In genomic region chr19:7617696-7618095, GRCm38 (mm10) we compare ENCODE assay signal across 8 mouse cellular contexts. TPM values are rescaled to one million over a fixed set of nuclear protein-coding genes. Genes with fewer than 3 reads are reported as not detected.
DNase-seq lines count a peak whose midpoint lies in the region; ATAC-seq and TF ChIP-seq lines count a peak whose summit lies in the region.

No protein-coding gene starts in this region.

- 0 out of 4 replicates have a peak, but pooled peaks of 1 of the 2 experiments have one; percentile 9 for TF ChIP-seq EP300 in MEL (IDR thresholded peaks at IDR 0.05; ENCODE audit: low read depth in 1 of 2, low read length in 2 of 2)

- DNase-seq in 3134 (ENCODE audit: extremely low read depth, insufficient read length, low spot score) (peak; percentile 20), MEL (ENCODE audit: low read depth, low spot score) (peak; percentile 84)
- peak; percentile 83 to 86 for DNase-seq in cerebellum, postnatal 14 days
- DNase-seq in gastrocnemius, postnatal 10 days: peak; percentile 70
- DNase-seq in kidney, adult 11 months: peak; percentile 45
- DNase-seq in limb, embryonic 11.5 days (ENCODE audit: low spot score): peak; percentile 82
- DNase-seq in neural tube, embryonic 11.5 days (ENCODE audit: low spot score): peak; percentile 73
- peak; percentile 19 to 30 for DNase-seq in thymus, postnatal 36 days

- ATAC-seq in limb, embryonic 11.5 days (ENCODE audit: insufficient number of reproducible peaks, low FRiP score, low TSS enrichment, low read depth): no peak
- no peak for ATAC-seq in neural tube, embryonic 11.5 days (ENCODE audit: insufficient read depth, low FRiP score, low TSS enrichment)

- H3K36me3 ChIP-seq in MEL (ENCODE audit: control insufficient read depth in 1 of 2, insufficient read depth in 2 of 2, low read length in 2 of 2): no peaks in the 10 kb centered on the region
- no peaks in the 10 kb centered on the region for H3K36me3 ChIP-seq in limb, embryonic 11.5 days (ENCODE audit: control insufficient read depth, insufficient read depth, low read length)
- H3K36me3 ChIP-seq in neural tube, embryonic 11.5 days (ENCODE audit: control insufficient read depth, insufficient read depth, low read length): no peaks in the 10 kb centered on the region

- H3K4me3 ChIP-seq in MEL (ENCODE audit: control insufficient read depth in 1 of 2, insufficient read depth in 1 of 2, low read depth in 2 of 2, low read length in 2 of 2): peak overlapping the region; percentile 44 to 61
- H3K4me3 ChIP-seq in limb, embryonic 11.5 days (ENCODE audit: low read depth, low read length): no peak overlapping the region
- no peak overlapping the region for H3K4me3 ChIP-seq in neural tube, embryonic 11.5 days (ENCODE audit: low read depth, low read length)

- peak; percentile 87 for TF ChIP-seq RAD21 in MEL (IDR thresholded peaks at IDR 0.05; ENCODE audit: low read depth, low read length)

- no peaks in the 10 kb centered on the region for H3K9me3 ChIP-seq in MEL (replicated peaks; ENCODE audit: insufficient read depth, low read length)
- H3K9me3 ChIP-seq in limb, embryonic 11.5 days (ENCODE audit: control insufficient read depth, low read length): no peaks in the 10 kb centered on the region
- no peaks in the 10 kb centered on the region for H3K9me3 ChIP-seq in neural tube, embryonic 11.5 days (ENCODE audit: control insufficient read depth, low read length)

- no peak overlapping the region for H3K4me2 ChIP-seq in limb, embryonic 11.5 days (ENCODE audit: low read depth, severe bottlenecking)
- no peak overlapping the region for H3K4me2 ChIP-seq in neural tube, embryonic 11.5 days (ENCODE audit: low read depth)

- H3K27me3 ChIP-seq in MEL (ENCODE audit: control insufficient read depth in 1 of 2, insufficient read depth in 2 of 2, low read length in 2 of 2): peaks cover 0 to 2% of the 10 kb centered on the region in 2 experiments; a peak in 1 of 4 replicates
- no peaks in the 10 kb centered on the region for H3K27me3 ChIP-seq in limb, embryonic 11.5 days (ENCODE audit: control insufficient read depth, insufficient read depth, low read length)
- H3K27me3 ChIP-seq in neural tube, embryonic 11.5 days (ENCODE audit: control insufficient read depth, insufficient read depth, low read length): peaks cover 3% of the 10 kb centered on the region; the same call in 1 of the 2 replicates

- H3K9ac ChIP-seq in MEL (ENCODE audit: control insufficient read depth, low read depth, low read length, poor library complexity, severe bottlenecking): peak overlapping the region; percentile 35
- H3K9ac ChIP-seq in limb, embryonic 11.5 days (ENCODE audit: low read length): no peak overlapping the region
- H3K9ac ChIP-seq in neural tube, embryonic 11.5 days (ENCODE audit: low read length): no peak overlapping the region

- no peak overlapping the region for H3K27ac ChIP-seq in MEL (ENCODE audit: control insufficient read depth, low read depth, low read length)
- H3K27ac ChIP-seq in limb, embryonic 11.5 days (replicated peaks; ENCODE audit: low read depth, low read length): no peak overlapping the region
- no peak overlapping the region for H3K27ac ChIP-seq in neural tube, embryonic 11.5 days (ENCODE audit: low read depth, low read length)

- no peaks in the 10 kb centered on the region for H3K79me2 ChIP-seq in MEL (ENCODE audit: control insufficient read depth, insufficient read depth, low read length, poor library complexity)

- 45% methylated on average over 7 of the region's 7 CpGs for WGBS in limb, embryonic 11.5 days
- WGBS in neural tube, embryonic 11.5 days: 47% methylated on average over 7 of the region's 7 CpGs

- no peak for TF ChIP-seq POLR2A in MEL (IDR thresholded peaks at IDR 0.05; ENCODE audit: control insufficient read depth in 1 of 2, insufficient read depth in 1 of 2, low read depth in 1 of 2, low read length in 2 of 2, poor library complexity in 1 of 2)

- peak; percentile 81 to 89 (median 82) for TF ChIP-seq CTCF in MEL (IDR thresholded peaks at IDR 0.05 in 2 of 3, conservative IDR thresholded peaks at IDR 0.05 in 1 of 3; ENCODE audit: control insufficient read depth in 1 of 3, insufficient read depth in 1 of 3, low read depth in 2 of 3, low read length in 3 of 3, poor library complexity in 1 of 3, severe bottlenecking in 1 of 3)

- H3K4me1 ChIP-seq in MEL (ENCODE audit: control insufficient read depth in 1 of 2, insufficient read depth in 2 of 2, low read length in 2 of 2): no peaks in the 10 kb centered on the region
- H3K4me1 ChIP-seq in limb, embryonic 11.5 days (ENCODE audit: control insufficient read depth, insufficient read depth, low read length): no peaks in the 10 kb centered on the region
- H3K4me1 ChIP-seq in neural tube, embryonic 11.5 days (ENCODE audit: control insufficient read depth, insufficient read depth, low read length): no peaks in the 10 kb centered on the region

TF ChIP-seq in MEL, 35 proteins besides CTCF, POLR2A, EP300 and RAD21:
- TF ChIP-seq SIN3A (IDR thresholded peaks at IDR 0.05; ENCODE audit: low read length): peak; percentile 37; the same call in 1 of the 2 replicates
- 0 out of 2 replicates have a peak, but pooled peaks have one; percentile 19 for TF ChIP-seq HCFC1 (IDR thresholded peaks at IDR 0.05; ENCODE audit: low read depth, low read length)
- peak; percentile 85 for TF ChIP-seq SMC3 (IDR thresholded peaks at IDR 0.05; ENCODE audit: low read depth, low read length)
- no peak for TF ChIP-seq ZMIZ1 (IDR thresholded peaks at IDR 0.05; ENCODE audit: low read depth, low read length)
- no peak for TF ChIP-seq TCF12 (IDR thresholded peaks at IDR 0.05; ENCODE audit: low read depth, low read length)
- 0 out of 2 replicates have a peak, but pooled peaks have one; percentile 34 for TF ChIP-seq MAX (IDR thresholded peaks at IDR 0.05; ENCODE audit: low read length)
- TF ChIP-seq ZC3H11A (IDR thresholded peaks at IDR 0.05; ENCODE audit: low read depth, low read length): peak; percentile 66
- no peak for TF ChIP-seq USF2 (IDR thresholded peaks at IDR 0.05; ENCODE audit: borderline replicate concordance in 1 of 2, insufficient read depth in 1 of 2, low read depth in 1 of 2, low read length in 2 of 2)
- 0 out of 2 replicates have a peak, but pooled peaks have one; percentile 21 for TF ChIP-seq E2F4 (IDR thresholded peaks at IDR 0.05; ENCODE audit: borderline replicate concordance, low read depth, low read length)
- 0 out of 2 replicates have a peak, but pooled peaks have one; percentile 13 for TF ChIP-seq ELF1 (IDR thresholded peaks at IDR 0.05; ENCODE audit: low read depth, low read length)
TF ChIP-seq in MEL: peak in this region for 7.

RNA-seq across cellular contexts. Expression of gene Hrasls5, which starts 5.4 kb away (rescaled TPM):
- total RNA-seq in MEL (2012; rRNA removed): not detected in 2 replicates
- polyA plus RNA-seq in MEL (2012; ENCODE audit: insufficient read depth in 1 of 2, insufficient read length in 2 of 2, low read depth in 1 of 2, low replicate concordance in 2 of 2, missing spikeins in 1 of 2): not detected
- not detected for total RNA-seq in gastrocnemius, postnatal 10 days (2021)
- not detected in 2 replicates for polyA plus RNA-seq in limb, embryonic 11.5 days (2014; fragmentation: Nextera tagmentation; extraction: Ambion mirVana)
- polyA plus RNA-seq in neural tube, embryonic 11.5 days (2014; fragmentation: Nextera tagmentation; extraction: Ambion mirVana): not detected in 2 replicates

RNA-seq across cellular contexts. Expression of gene Lgals12, which starts 10.7 kb away (rescaled TPM):
- total RNA-seq in MEL (2012; rRNA removed): not detected in 2 replicates
- polyA plus RNA-seq in MEL (2012; ENCODE audit: insufficient read depth in 1 of 2, insufficient read length in 2 of 2, low read depth in 1 of 2, low replicate concordance in 2 of 2, missing spikeins in 1 of 2): not detected
- 1 to 10 TPM in 1 of 2 experiments, under 1 TPM in 1; 0.90 to 1.2 TPM for total RNA-seq in gastrocnemius, postnatal 10 days (2021)
- 0.30 and 0.93 TPM in 2 replicates for polyA plus RNA-seq in limb, embryonic 11.5 days (2014; fragmentation: Nextera tagmentation; extraction: Ambion mirVana)
- polyA plus RNA-seq in neural tube, embryonic 11.5 days (2014; fragmentation: Nextera tagmentation; extraction: Ambion mirVana): not detected in 2 replicates

Comparison
In these comparisons a context has a peak if more than half of its experiments do, and no peak if none do; other contexts are left out.
1. DNase-seq: peak in every context shown above with its lines; median percentile 84 in cerebellum, postnatal 14 days; 84 in MEL; 82 in limb, embryonic 11.5 days; 73 in neural tube, embryonic 11.5 days; 70 in gastrocnemius, postnatal 10 days; 45 in kidney, adult 11 months; 24 in thymus, postnatal 36 days; 20 in 3134.
2. H3K4me3 ChIP-seq: peak in MEL (2 of 2); none in limb, embryonic 11.5 days (single experiment) and neural tube, embryonic 11.5 days (single experiment).